Mouse (Mus musculus) megakaryocyte, embryonic 14.5 days (primary cell): ENCODE data around the gene Sh2b3.

Experiments used
- FLI1 ChIP-seq: IDR thresholded peaks from 2 replicates; pipeline ENCODE4 v1.6.1; 2012; ENCODE audit warnings: low read length, inconsistent platforms, mixed read lengths
- GATA1 ChIP-seq: IDR thresholded peaks from 3 replicates; pipeline ENCODE4 v1.6.1; 2012; ENCODE audit warnings: mixed read lengths, low read length, inconsistent platforms, borderline replicate concordance

GRCm38 (mm10) chr5:121834241-121834606 is 3.2 kb downstream of the Sh2b3 start:
- TF ChIP-seq GATA1: no peak
- no peak for TF ChIP-seq FLI1
